Mouse (Mus musculus) testis, adult 2 months (tissue): ENCODE data around the gene Camkk2.

Experiments
- CTCF ChIP-seq: fragments of 200-500 bp; IDR thresholded peaks from 2 replicates; pipeline ENCODE4 v1.5.1; 2012; ENCODE audit warnings: low read depth, mild to moderate bottlenecking, inconsistent platforms, low read length, moderate library complexity; ENCODE audit not compliant: control insufficient read depth, insufficient read depth, insufficient replicate concordance
- POLR2A ChIP-seq: fragments of 200-500 bp; IDR thresholded peaks from 2 replicates; pipeline ENCODE4 v1.6.1; 2012; ENCODE audit warnings: low read depth, mild to moderate bottlenecking, inconsistent platforms, low read length, moderate library complexity; ENCODE audit not compliant: control insufficient read depth

- TF ChIP-seq CTCF (no peak), POLR2A (no peak)
Observed at GRCm38 (mm10) chr5:122822441-122822840, 43.2 kb upstream of the Camkk2 start.
